Mouse (Mus musculus) liver, adult 2 months (tissue): Measurements from ENCODE around the gene Erp29. TPM values are rescaled to one million over a fixed set of nuclear protein-coding genes. Genes with fewer than 3 reads are reported as not detected.
A peak's percentile ranks its signal among the peaks of the same experiment; 100 is the strongest.

ENCODE experiments used
- DNase-seq: peaks from one replicate; pipeline ENCODE4 v3.0.0-alpha.2; 2011; ENCODE audit warnings: low read depth, low spot score; ENCODE audit errors: extremely low read depth
- H3K27ac ChIP-seq: fragments of 200-500 bp; replicated peaks from 2 replicates; pipeline ENCODE4 v1.5.1; 2012; ENCODE audit warnings: low read depth, mild to moderate bottlenecking, control low read depth, inconsistent platforms, low read length; ENCODE audit not compliant: insufficient read depth
- H3K27me3 ChIP-seq: fragments of 200-500 bp; 2 replicates; pipeline ENCODE4 v1.6.1; 2012; ENCODE audit warnings: mild to moderate bottlenecking, moderate library complexity, low read length, inconsistent platforms; ENCODE audit not compliant: control insufficient read depth, insufficient read depth
- H3K36me3 ChIP-seq: fragments of 200-500 bp; 2 replicates; pipeline ENCODE4 v1.6.1; 2012; ENCODE audit warnings: low read length, inconsistent platforms; ENCODE audit not compliant: control insufficient read depth, insufficient read depth
- H3K4me1 ChIP-seq: fragments of 200-500 bp; 2 replicates; pipeline ENCODE4 v1.6.1; 2011; ENCODE audit warnings: low read length; ENCODE audit not compliant: control insufficient read depth, insufficient read depth
- H3K4me3 ChIP-seq: fragments of 200-500 bp; 2 replicates; pipeline ENCODE4 v1.5.1; 2011; ENCODE audit warnings: low read depth, mild to moderate bottlenecking, control low read depth, low read length, moderate library complexity; ENCODE audit not compliant: insufficient read depth
- H3K79me2 ChIP-seq: fragments of 200-500 bp; 2 replicates; pipeline ENCODE4 v1.6.1; 2012; ENCODE audit warnings: inconsistent platforms, mild to moderate bottlenecking, low read length, moderate library complexity; ENCODE audit not compliant: control insufficient read depth, insufficient read depth
- H3K9ac ChIP-seq: fragments of 200-500 bp; 2 replicates; pipeline ENCODE4 v1.6.1; 2012; ENCODE audit warnings: low read depth, mild to moderate bottlenecking, control low read depth, inconsistent platforms, low read length
- CTCF ChIP-seq: fragments of 200-500 bp; IDR thresholded peaks from 2 replicates; pipeline ENCODE4 v1.5.1; 2011; ENCODE audit warnings: low read depth, low read length, control low read depth
- POLR2A ChIP-seq: fragments of 200-500 bp; IDR thresholded peaks from 2 replicates; pipeline ENCODE4 v1.6.1; 2011; ENCODE audit warnings: low read length, control low read depth; ENCODE audit not compliant: insufficient read depth; ENCODE audit errors: extremely low read depth
- WGBS: fragments of 180-500 bp; shearing (Covaris S2); methylation state at CpG from one replicate; pipeline ENCODE4 v1.1.7; 2018; 5-methylcytosine and 5-hydroxymethylcytosine counted together
- polyA plus RNA-seq: library from polyadenylated mRNA; depleted of rRNA; stranded (reverse); fragments of >200 nt; gene quantifications from 2 replicates; pipeline ENCODE4 v1.2.3, GENCODE M21; 2012
- total RNA-seq: library from RNA; depleted of rRNA; stranded (reverse); fragments of >200 nt; gene quantifications from 2 replicates; pipeline ENCODE4 v1.2.3, GENCODE M21; 2014

Erp29 gene
- total and polyA plus RNA-seq, 2 experiments = 21.9 to 27.1 TPM

DNA sequence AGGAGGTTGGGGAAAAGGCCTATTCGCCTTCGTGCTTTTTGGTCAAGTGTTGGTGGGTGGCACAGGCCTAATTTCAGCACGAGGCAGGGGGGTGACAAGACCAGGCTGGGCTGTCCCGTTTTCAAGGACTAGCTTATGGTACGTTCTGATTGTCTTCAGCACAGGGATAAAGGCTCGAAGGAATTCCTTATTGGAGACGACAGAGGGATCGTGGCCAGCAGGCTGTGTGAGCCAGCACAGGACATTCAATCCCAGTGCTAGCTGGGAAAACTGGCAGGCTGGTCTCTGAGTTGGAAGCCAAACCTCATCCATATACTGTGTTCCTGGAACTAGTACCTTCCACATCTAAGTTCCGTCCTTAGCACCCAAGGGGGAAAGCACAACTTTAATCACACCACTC lies 600 bp upstream of the Erp29 start:
- DNase-seq = peak; percentile 47
- H3K4me1 ChIP-seq = peaks cover 9% of the 10 kb centered on the region
- H3K36me3 ChIP-seq = peaks cover 2% of the 10 kb centered on the region; the same call in 1 of the 2 replicates
- peak overlapping the region; percentile 94 for H3K27ac ChIP-seq
- 1% methylated on average over 9 of the region's 9 CpGs for WGBS
- H3K9ac ChIP-seq = peak overlapping the region; percentile 95
- peak overlapping the region; percentile 87 for H3K4me3 ChIP-seq
- no peaks in the 10 kb centered on the region; the same call in 1 of the 2 replicates for H3K79me2 ChIP-seq
- TF ChIP-seq CTCF (no peak), POLR2A (no peak)
- no peaks in the 10 kb centered on the region for H3K27me3 ChIP-seq

DNA sequence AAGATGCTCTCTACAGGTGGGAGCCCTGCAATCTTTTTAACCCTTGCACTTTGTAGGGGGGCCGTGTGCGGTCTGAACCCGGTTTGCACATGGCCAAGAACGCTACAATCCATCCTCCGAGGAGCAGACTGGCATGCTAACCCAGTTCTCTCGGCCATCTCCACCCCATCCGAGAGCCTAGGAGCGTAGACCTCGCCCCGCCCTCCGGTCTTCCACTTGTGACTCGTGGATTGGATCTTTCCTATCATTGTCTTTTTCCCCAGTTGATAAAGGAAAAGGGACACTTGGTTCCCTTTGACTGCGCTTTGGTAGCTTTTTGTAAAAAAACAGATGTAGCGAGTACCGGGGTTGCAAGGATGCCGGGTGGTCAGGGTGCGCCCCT lies 671 bp downstream of the Erp29 start, which contains the start of gene Tmem116:
Gene Tmem116, plus strand, starts transcription at position 250 of the 382 bp plus-strand sequence.
- WGBS = under 1% methylated on average over 17 of the region's 17 CpGs
- Histone ChIP-seq H3K4me3 (peak within 1 kb of the TSS; percentile 96), H3K27ac (peak within 1 kb of the TSS; percentile 94), H3K4me1 (peaks cover 9% of the 10 kb centered on the region), H3K36me3 (peaks cover 7% of the 10 kb centered on the region; the same call in 1 of the 2 replicates), H3K9ac (peak within 1 kb of the TSS; percentile 95), H3K79me2 (no peaks in the 10 kb centered on the region; the same call in 1 of the 2 replicates), H3K27me3 (no peaks in the 10 kb centered on the region)
- peak; percentile 35 for DNase-seq
- no peak for TF ChIP-seq CTCF
- no peak for TF ChIP-seq POLR2A

- Histone ChIP-seq H3K27ac (peak overlapping the region; percentile 80; the same call in 1 of the 2 replicates), H3K27me3 (no peaks in the 10 kb centered on the region), H3K9ac (no peak overlapping the region), H3K4me1 (peaks cover 9% of the 10 kb centered on the region), H3K36me3 (peaks cover 11% of the 10 kb centered on the region; the same call in 1 of the 2 replicates), H3K79me2 (no peaks in the 10 kb centered on the region; the same call in 1 of the 2 replicates), H3K4me3 (peak overlapping the region; percentile 96)
- WGBS = 25% methylated on average over 8 of the region's 8 CpGs
- TF ChIP-seq POLR2A = no peak
- TF ChIP-seq CTCF = no peak
- DNase-seq = peak; percentile 30
Measured at GRCm38 (mm10) chr5:121451203-121451602, 1.1 kb downstream of the Erp29 start.

- peaks cover 9% of the 10 kb centered on the region for H3K4me1 ChIP-seq
- WGBS = 37% methylated on average over 9 of the region's 9 CpGs
Measured at GRCm38 (mm10) chr5:121450476-121450875, 1.8 kb downstream of the Erp29 start.

DNA sequence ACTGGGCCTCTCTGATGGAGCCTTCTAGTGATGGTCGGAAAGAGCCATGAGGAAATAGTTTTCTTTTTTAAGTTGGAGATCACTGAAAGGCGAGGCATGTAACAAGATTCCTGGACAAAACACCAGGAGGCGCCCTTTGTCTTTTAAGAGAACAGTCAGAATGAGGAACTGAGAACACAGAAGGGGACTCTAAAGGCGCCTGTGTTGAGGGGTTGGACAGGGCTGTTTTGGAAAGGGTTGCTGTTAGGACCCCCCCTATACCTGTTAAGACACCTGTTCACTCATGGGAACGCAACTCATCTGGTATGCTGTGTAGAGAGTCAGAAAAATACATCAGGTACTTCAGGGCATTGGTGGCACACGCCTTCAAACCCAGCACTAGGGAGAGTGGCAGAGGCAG lies 2.3 kb downstream of the Erp29 start:
- Histone ChIP-seq H3K4me3 (no peak overlapping the region), H3K9ac (no peak overlapping the region), H3K36me3 (peaks cover 20% of the 10 kb centered on the region; the same call in 1 of the 2 replicates), H3K27me3 (no peaks in the 10 kb centered on the region), H3K79me2 (no peaks in the 10 kb centered on the region; the same call in 1 of the 2 replicates), H3K4me1 (peaks cover 9% of the 10 kb centered on the region), H3K27ac (no peak overlapping the region)
- DNase-seq = peak; percentile 30
- TF ChIP-seq CTCF (no peak), POLR2A (no peak)
- 68% methylated on average over 6 of the region's 6 CpGs for WGBS

More at GRCm38 (mm10) chr5:121450476-121450875, 1.8 kb downstream of the Erp29 start:
- no peak overlapping the region for H3K4me3 ChIP-seq
- H3K36me3 ChIP-seq = peaks cover 15% of the 10 kb centered on the region; the same call in 1 of the 2 replicates
- peak; percentile 64 for DNase-seq
- no peaks in the 10 kb centered on the region; the same call in 1 of the 2 replicates for H3K79me2 ChIP-seq
- H3K27ac ChIP-seq = no peak overlapping the region
- H3K9ac ChIP-seq = no peak overlapping the region; the same call in 1 of the 2 replicates
- TF ChIP-seq CTCF (no peak), POLR2A (no peak)
- no peaks in the 10 kb centered on the region for H3K27me3 ChIP-seq

DNA sequence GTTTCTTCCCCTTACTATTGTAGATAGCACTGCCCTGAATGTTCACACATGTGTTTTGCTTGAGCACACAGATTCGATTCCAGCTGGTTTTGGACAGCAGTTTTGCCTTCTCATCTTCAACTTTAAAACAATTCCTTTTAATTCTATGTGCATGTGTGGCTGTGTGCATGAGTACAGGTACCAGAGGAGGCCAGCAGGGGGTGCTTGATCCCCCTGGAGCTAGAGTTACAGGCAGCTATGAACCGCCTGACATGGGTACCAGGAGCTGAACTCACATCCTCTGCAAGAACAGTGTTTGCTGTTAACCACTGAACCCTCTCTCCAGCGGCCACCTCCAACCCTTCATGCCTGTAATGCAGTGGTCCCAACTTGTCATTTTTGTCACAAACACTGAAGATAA lies 3.9 kb downstream of the Erp29 start:
- WGBS = 95% methylated on average over 3 of the region's 3 CpGs
- no peak overlapping the region for H3K9ac ChIP-seq
- TF ChIP-seq POLR2A = no peak
- TF ChIP-seq CTCF = peak; percentile 55
- no peaks in the 10 kb centered on the region; the same call in 1 of the 2 replicates for H3K79me2 ChIP-seq
- DNase-seq = no peak
- no peaks in the 10 kb centered on the region for H3K27me3 ChIP-seq
- H3K4me3 ChIP-seq = no peak overlapping the region
- no peak overlapping the region for H3K27ac ChIP-seq
- H3K4me1 ChIP-seq = peaks cover 9% of the 10 kb centered on the region
- peaks cover 31% of the 10 kb centered on the region for H3K36me3 ChIP-seq
